Mouse (Mus musculus): ENCODE measurements at regions not wholly inside any gene's neighbourhood (a gene's known extent, or its start where the extent isn't known, plus 50 kb on each side); places are given as distances from the start of the nearest gene placed in this dataset.

- no peak overlapping the region for H3K4me2 ChIP-seq (replicated peaks)
- peak; percentile 43; the same call in 1 of the 2 replicates for ATAC-seq
- no peaks in the 10 kb centered on the region for H3K36me3 ChIP-seq
- peaks cover 5% of the 10 kb centered on the region; the same call in 1 of the 2 replicates for H3K27me3 ChIP-seq
- no peaks in the 10 kb centered on the region for H3K9me3 ChIP-seq
- no peaks in the 10 kb centered on the region for H3K4me1 ChIP-seq (replicated peaks)
- no peak overlapping the region for H3K9ac ChIP-seq (replicated peaks)
- H3K4me3 ChIP-seq (replicated peaks) = no peak overlapping the region
- H3K27ac ChIP-seq = no peak overlapping the region
These were observed 3131.6 kb upstream of the Lrrc6 start for GRCm38 (mm10) chr15:69632306-69632705.

GRCm38 (mm10) chr15:69617998-69618397, 3117.3 kb upstream of the Lrrc6 start:
- Histone ChIP-seq H3K36me3 (no peaks in the 10 kb centered on the region), H3K4me2 (replicated peaks) (no peak overlapping the region), H3K4me1 (replicated peaks) (no peaks in the 10 kb centered on the region), H3K27me3 (no peaks in the 10 kb centered on the region), H3K9me3 (no peaks in the 10 kb centered on the region), H3K9ac (replicated peaks) (no peak overlapping the region), H3K27ac (no peak overlapping the region), H3K4me3 (replicated peaks) (no peak overlapping the region)
- 83% methylated on average over 2 of the region's 2 CpGs for WGBS
- ATAC-seq = no peak

DNA sequence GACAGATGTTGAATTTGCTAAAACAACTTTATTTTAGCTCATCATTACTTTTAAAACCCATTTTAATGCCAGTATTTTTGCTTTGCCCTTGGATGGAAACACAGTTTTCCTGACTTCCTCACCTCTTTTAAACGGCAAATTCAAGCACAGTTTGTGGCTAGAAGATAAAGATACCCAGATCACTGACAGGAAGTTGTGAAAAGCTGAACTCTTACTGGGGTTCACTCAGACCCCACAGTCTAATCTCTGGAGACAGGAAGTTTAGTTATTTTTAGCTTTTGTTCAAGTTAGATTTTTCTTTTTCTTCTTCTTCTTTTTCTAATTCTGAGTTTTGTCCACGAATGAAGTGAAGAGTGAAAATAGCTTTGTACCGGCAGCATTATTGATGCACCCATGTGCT, 3113.3 kb upstream of the Lrrc6 start:
- no peak for ATAC-seq
- H3K27me3 ChIP-seq = no peaks in the 10 kb centered on the region
- H3K27ac ChIP-seq = no peak overlapping the region
- no peak overlapping the region for H3K4me2 ChIP-seq (replicated peaks)
- no peak overlapping the region for H3K9ac ChIP-seq (replicated peaks)
- 94% methylated on average over 3 of the region's 3 CpGs for WGBS
- H3K4me3 ChIP-seq (replicated peaks) = no peak overlapping the region
- H3K4me1 ChIP-seq (replicated peaks) = no peaks in the 10 kb centered on the region
- no peaks in the 10 kb centered on the region for H3K9me3 ChIP-seq
- no peaks in the 10 kb centered on the region for H3K36me3 ChIP-seq

- no peaks in the 10 kb centered on the region for H3K27me3 ChIP-seq
- no peak overlapping the region for H3K4me3 ChIP-seq (replicated peaks)
- peaks cover 16% of the 10 kb centered on the region for H3K4me1 ChIP-seq (replicated peaks)
- no peak overlapping the region for H3K4me2 ChIP-seq (replicated peaks)
- H3K36me3 ChIP-seq = no peaks in the 10 kb centered on the region
- H3K27ac ChIP-seq = no peak overlapping the region
- H3K9me3 ChIP-seq = no peaks in the 10 kb centered on the region
- 7% methylated on average over 4 of the region's 4 CpGs for WGBS
- no peak overlapping the region for H3K9ac ChIP-seq (replicated peaks)
- peak; percentile 86 for ATAC-seq
These were observed 3090.7 kb upstream of the Lrrc6 start for GRCm38 (mm10) chr15:69591219-69592006.

GRCm38 (mm10) chr15:69588084-69588483, 3087.4 kb upstream of the Lrrc6 start:
- no peak overlapping the region for H3K9ac ChIP-seq (replicated peaks)
- WGBS = 11% methylated on average over 5 of the region's 5 CpGs
- H3K4me1 ChIP-seq (replicated peaks) = peaks cover 16% of the 10 kb centered on the region
- no peak overlapping the region for H3K4me3 ChIP-seq (replicated peaks)
- peak; percentile 53; the same call in 1 of the 2 replicates for ATAC-seq
- no peak overlapping the region for H3K27ac ChIP-seq
- H3K36me3 ChIP-seq = no peaks in the 10 kb centered on the region
- H3K27me3 ChIP-seq = no peaks in the 10 kb centered on the region
- no peaks in the 10 kb centered on the region for H3K9me3 ChIP-seq
- H3K4me2 ChIP-seq (replicated peaks) = no peak overlapping the region

DNA sequence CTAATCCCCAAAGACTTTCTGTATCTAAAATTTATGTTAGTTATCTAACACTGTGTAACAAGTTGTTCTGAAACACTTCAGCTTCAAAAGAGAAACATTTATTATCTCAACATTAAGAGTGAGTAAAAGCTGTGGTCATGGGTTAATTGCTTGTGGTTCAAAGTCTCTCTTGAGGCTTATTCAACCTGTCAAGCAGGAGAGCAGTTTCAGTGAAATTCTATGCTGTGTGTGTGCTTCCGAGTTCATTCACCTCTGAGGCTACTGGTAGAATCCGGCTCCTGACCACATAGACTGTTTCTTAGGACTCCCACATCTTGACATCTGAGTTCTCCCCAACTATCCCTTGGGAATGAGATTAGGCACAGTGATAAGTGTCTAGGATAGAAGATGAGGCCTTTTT, 3076.0 kb upstream of the Lrrc6 start:
- Histone ChIP-seq H3K36me3 (no peaks in the 10 kb centered on the region), H3K4me1 (replicated peaks) (peaks cover 8% of the 10 kb centered on the region), H3K4me2 (replicated peaks) (no peak overlapping the region), H3K27ac (no peak overlapping the region), H3K9ac (replicated peaks) (no peak overlapping the region), H3K9me3 (no peaks in the 10 kb centered on the region), H3K27me3 (0 out of 2 replicates have a peak, but pooled peaks cover 3% of the 10 kb centered on the region), H3K4me3 (replicated peaks) (no peak overlapping the region)
- no peak for ATAC-seq
- WGBS = 27% methylated on average over 2 of the region's 2 CpGs

- WGBS = 9% methylated on average over 4 of the region's 4 CpGs
- H3K27ac ChIP-seq = peak overlapping the region; percentile 67
- no peaks in the 10 kb centered on the region for H3K36me3 ChIP-seq
- H3K27me3 ChIP-seq = no peaks in the 10 kb centered on the region
- peaks cover 8% of the 10 kb centered on the region for H3K4me1 ChIP-seq (replicated peaks)
- H3K9ac ChIP-seq (replicated peaks) = 0 out of 2 replicates have a peak overlapping the region, but pooled peaks have one; percentile 8
- H3K9me3 ChIP-seq = no peaks in the 10 kb centered on the region
- H3K4me2 ChIP-seq (replicated peaks) = 0 out of 2 replicates have a peak overlapping the region, but pooled peaks have one; percentile 9
- ATAC-seq = peak; percentile 100
- no peak overlapping the region for H3K4me3 ChIP-seq (replicated peaks)
These were observed 3075.0 kb upstream of the Lrrc6 start for GRCm38 (mm10) chr15:69575611-69576153.

DNA sequence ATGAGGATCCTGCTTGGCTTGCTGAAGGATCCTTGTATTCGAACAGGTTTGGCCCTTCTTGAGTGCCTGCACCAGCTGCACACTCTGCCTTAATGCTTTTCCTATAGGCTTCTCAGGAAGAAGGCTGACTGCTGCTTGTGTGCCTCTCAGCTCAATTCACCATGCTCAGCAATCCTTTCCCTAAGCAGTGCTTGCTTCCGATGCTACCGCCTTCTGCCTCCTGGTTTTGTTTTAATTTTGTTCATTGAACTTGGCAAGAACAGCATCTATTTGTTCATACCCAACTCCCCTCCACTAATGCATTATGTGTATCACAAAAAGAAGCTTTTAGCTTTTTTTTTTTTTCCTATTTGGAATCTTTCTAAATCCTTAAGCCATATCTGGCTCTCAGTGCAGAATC, 3053.5 kb upstream of the Lrrc6 start:
- Histone ChIP-seq H3K4me2 (replicated peaks) (no peak overlapping the region), H3K4me3 (replicated peaks) (no peak overlapping the region), H3K9ac (replicated peaks) (no peak overlapping the region), H3K9me3 (no peaks in the 10 kb centered on the region), H3K4me1 (replicated peaks) (no peaks in the 10 kb centered on the region), H3K27me3 (no peaks in the 10 kb centered on the region), H3K27ac (no peak overlapping the region), H3K36me3 (no peaks in the 10 kb centered on the region)
- no peak for ATAC-seq
- WGBS = 78% methylated on average over 3 of the region's 3 CpGs

DNA sequence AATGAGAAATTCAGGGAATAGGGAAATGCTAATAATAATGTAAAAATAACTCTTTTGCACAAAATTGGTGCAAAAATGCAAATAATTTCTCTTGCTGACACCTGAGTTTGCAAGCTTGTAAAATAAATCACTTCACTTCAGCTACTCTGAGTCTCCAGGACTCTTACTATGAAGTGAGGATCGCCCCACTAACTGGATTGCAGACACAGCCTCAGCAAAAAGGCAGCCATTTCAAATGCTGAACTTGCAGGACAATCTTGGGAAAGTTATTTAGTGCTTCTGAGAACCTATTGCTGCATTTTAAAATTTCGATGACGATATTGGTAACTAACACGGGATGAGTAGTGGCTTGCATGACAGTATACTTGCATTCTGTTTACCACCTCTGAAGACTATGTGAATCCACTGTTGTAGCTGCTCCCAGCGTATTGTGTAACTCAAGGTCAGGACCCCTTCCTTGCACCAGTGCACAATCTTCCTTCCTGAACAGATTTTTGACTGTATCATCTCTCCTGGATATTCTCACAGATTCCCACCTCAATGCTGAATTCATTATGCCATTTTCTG, 3051.4 kb upstream of the Lrrc6 start:
- Histone ChIP-seq H3K4me3 (replicated peaks) (no peak overlapping the region), H3K9me3 (no peaks in the 10 kb centered on the region), H3K27ac (no peak overlapping the region), H3K36me3 (no peaks in the 10 kb centered on the region), H3K4me1 (replicated peaks) (no peaks in the 10 kb centered on the region), H3K4me2 (replicated peaks) (no peak overlapping the region), H3K27me3 (no peaks in the 10 kb centered on the region), H3K9ac (replicated peaks) (no peak overlapping the region)
- WGBS = 73% methylated on average over 5 of the region's 5 CpGs
- no peak for ATAC-seq

DNA sequence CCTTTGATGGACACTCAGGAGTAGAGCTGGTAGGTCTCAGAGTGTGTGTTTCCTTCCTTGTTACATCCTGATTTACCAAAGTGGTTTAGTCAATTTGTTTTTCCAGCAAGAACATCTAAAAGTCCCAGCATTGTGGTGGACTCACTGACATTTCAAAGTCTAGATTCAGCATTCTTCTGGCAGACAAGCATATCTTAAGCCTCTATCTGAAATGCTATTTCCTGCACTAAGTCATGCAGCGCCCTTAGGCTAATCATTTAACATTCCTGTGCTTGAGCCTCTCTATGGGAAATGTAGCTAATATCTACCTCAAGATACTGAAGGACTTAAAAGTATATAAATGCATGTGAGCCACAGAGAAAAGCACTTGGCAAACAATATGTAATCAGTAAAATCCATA, 3050.3 kb upstream of the Lrrc6 start:
- Histone ChIP-seq H3K27me3 (no peaks in the 10 kb centered on the region), H3K4me1 (replicated peaks) (no peaks in the 10 kb centered on the region), H3K4me3 (replicated peaks) (no peak overlapping the region), H3K36me3 (no peaks in the 10 kb centered on the region), H3K27ac (no peak overlapping the region), H3K9me3 (no peaks in the 10 kb centered on the region), H3K9ac (replicated peaks) (no peak overlapping the region), H3K4me2 (replicated peaks) (no peak overlapping the region)
- 88% methylated on average over 1 of the region's 1 CpGs for WGBS
- no peak for ATAC-seq

DNA sequence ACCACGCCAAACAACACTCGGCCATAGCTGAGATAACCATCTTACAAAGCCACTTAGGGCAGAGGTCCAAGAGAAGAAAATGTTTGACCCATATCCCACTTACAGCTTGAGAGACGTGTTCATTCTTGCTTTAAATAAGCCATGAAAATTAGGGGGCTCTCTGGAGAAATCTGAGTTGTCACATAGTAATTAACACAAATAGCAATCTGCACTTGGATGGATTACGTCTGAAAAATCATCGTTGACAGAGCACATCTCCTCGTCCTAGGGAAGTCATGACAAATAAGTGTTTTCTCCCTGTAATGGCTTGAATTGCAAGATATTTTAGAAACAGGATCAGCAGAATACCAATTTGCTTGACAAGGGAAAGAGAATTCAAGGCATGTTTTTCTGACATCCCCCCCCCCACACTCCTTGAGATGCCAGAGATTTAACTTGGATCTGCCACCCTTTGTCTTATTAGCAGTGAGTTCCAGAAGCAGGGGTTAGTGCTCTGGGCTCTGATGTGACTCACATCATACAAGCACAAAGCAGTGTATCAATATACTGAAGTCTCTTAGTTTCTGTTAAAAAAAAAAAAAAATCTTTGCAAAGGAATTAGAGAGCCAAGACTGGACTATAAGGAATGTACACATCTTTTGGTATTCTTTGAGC, 3025.9 kb upstream of the Lrrc6 start:
- 68% methylated on average over 6 of the region's 6 CpGs for WGBS
- ATAC-seq = no peak
- Histone ChIP-seq H3K36me3 (no peaks in the 10 kb centered on the region), H3K4me3 (replicated peaks) (no peak overlapping the region), H3K9ac (replicated peaks) (no peak overlapping the region), H3K4me2 (replicated peaks) (no peak overlapping the region), H3K27ac (no peak overlapping the region), H3K27me3 (no peaks in the 10 kb centered on the region), H3K4me1 (replicated peaks) (peaks cover 4% of the 10 kb centered on the region; the same call in 1 of the 2 replicates), H3K9me3 (no peaks in the 10 kb centered on the region)

GRCm38 (mm10) chr15:69484421-69485074, 2983.8 kb upstream of the Lrrc6 start:
- peak; percentile 86 for ATAC-seq
- peaks cover 6% of the 10 kb centered on the region; the same call in 1 of the 2 replicates for H3K4me1 ChIP-seq (replicated peaks)
- WGBS = 38% methylated on average over 5 of the region's 5 CpGs
- no peaks in the 10 kb centered on the region for H3K27me3 ChIP-seq
- H3K9ac ChIP-seq (replicated peaks) = no peak overlapping the region
- H3K4me3 ChIP-seq (replicated peaks) = no peak overlapping the region
- no peak overlapping the region for H3K4me2 ChIP-seq (replicated peaks)
- H3K27ac ChIP-seq = no peak overlapping the region
- no peaks in the 10 kb centered on the region for H3K9me3 ChIP-seq
- no peaks in the 10 kb centered on the region for H3K36me3 ChIP-seq
